Mouse (Mus musculus): ENCODE data around the gene Zscan12.

- TF ChIP-seq CTCF (IDR thresholded peaks at IDR 0.05; ENCODE audit: extremely low read depth, insufficient read depth, low read length) = no peak
- TF ChIP-seq POLR2A (IDR thresholded peaks at IDR 0.05; ENCODE audit: extremely low read depth, insufficient read depth, low read length) = no peak
Measured at GRCm38 (mm10) chr13:21312854-21313253, 49.8 kb upstream of the Zscan12 start.
